Mouse (Mus musculus): Measurements from ENCODE around the gene Lst1.

DNA sequence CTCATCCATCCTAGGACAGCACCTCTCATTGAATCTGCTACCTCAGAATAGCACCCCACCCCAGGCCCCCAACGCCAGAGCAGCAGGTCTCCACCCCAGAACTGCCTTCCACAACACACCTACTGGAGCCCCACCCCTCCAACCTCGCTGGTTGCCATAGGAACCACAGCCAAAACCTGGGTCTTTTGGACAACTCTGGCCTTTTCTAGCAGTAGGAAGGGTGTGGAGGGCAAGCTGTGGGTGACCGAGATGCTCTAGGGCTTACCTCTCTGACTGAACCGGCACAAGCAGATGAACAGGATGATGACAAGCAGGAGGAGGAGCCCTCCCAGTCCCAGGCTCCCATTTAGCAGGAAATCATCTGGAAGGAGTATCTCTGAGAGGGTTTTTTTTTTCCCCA lies 1.6 kb downstream of the Lst1 start:
- TF ChIP-seq POLR2A (IDR thresholded peaks at IDR 0.05; ENCODE audit: control insufficient read depth, extremely low read depth, insufficient read depth, low read length, poor library complexity) (no peak), CTCF (IDR thresholded peaks at IDR 0.05; ENCODE audit: borderline replicate concordance, control insufficient read depth, extremely low read depth, insufficient read depth, low read length, poor library complexity) (no peak)
